Mouse (Mus musculus) myocyte (in vitro differentiated cells): ENCODE results near the gene Fam49a.

Experiments used
- E2F4 ChIP-seq: IDR thresholded peaks from one replicate; pipeline ENCODE4 v1.6.1; 2011; ENCODE audit warnings: mild to moderate bottlenecking, control low read depth, moderate library complexity; ENCODE audit not compliant: insufficient read depth
- MAX ChIP-seq: IDR thresholded peaks from one replicate; pipeline ENCODE4 v1.6.1; 2011; ENCODE audit warnings: low read depth, mild to moderate bottlenecking, control low read depth
- MYOG ChIP-seq, 3 experiments: IDR thresholded peaks; one replicate each; pipeline ENCODE4 v1.6.1; 2011; ENCODE audit warnings: control low read depth in 2 of 3, low read depth in 2 of 3, mild to moderate bottlenecking in 2 of 3; ENCODE audit not compliant: insufficient read length in 2 of 3, control insufficient read depth in 1 of 3, insufficient read depth in 1 of 3
- POLR2A ChIP-seq: IDR thresholded peaks from one replicate; pipeline ENCODE4 v1.6.1; 2011; ENCODE audit warnings: low read depth, mild to moderate bottlenecking, control low read depth, moderate library complexity; ENCODE audit not compliant: insufficient read length
- POLR2AphosphoS2 ChIP-seq: IDR thresholded peaks from one replicate; pipeline ENCODE4 v1.6.1; 2011; ENCODE audit warnings: low read depth, control low read depth; ENCODE audit not compliant: insufficient read length
- TCF12 ChIP-seq: IDR thresholded peaks from one replicate; pipeline ENCODE4 v1.6.1; 2011; ENCODE audit warnings: mild to moderate bottlenecking, control low read depth; ENCODE audit not compliant: poor library complexity, insufficient read depth, severe bottlenecking
- TCF3 ChIP-seq: IDR thresholded peaks from one replicate; pipeline ENCODE4 v1.6.1; 2011; ENCODE audit warnings: low read depth, control low read depth; ENCODE audit not compliant: insufficient read length
- USF1 ChIP-seq: IDR thresholded peaks from one replicate; pipeline ENCODE4 v1.6.1; 2011; ENCODE audit warnings: low read depth, mild to moderate bottlenecking, control low read depth, moderate library complexity

GRCm38 (mm10) chr12:12396224-12396623, 134.3 kb downstream of the Fam49a start:
- TF ChIP-seq TCF12 (no peak), E2F4 (no peak), USF1 (no peak), TCF3 (no peak), POLR2AphosphoS2 (no peak), POLR2A (no peak), MAX (no peak), MYOG (IDR thresholded peaks at IDR 0.05; ENCODE audit: control insufficient read depth in 1 of 3, insufficient read depth in 1 of 3, insufficient read length in 2 of 3, low read depth in 2 of 3) (no peak)
